Mouse (Mus musculus): ENCODE measurements at regions not wholly inside any gene's neighbourhood (a gene's known extent, or its start where the extent isn't known, plus 50 kb on each side); places are given as distances from the start of the nearest gene placed in this dataset.

DNA sequence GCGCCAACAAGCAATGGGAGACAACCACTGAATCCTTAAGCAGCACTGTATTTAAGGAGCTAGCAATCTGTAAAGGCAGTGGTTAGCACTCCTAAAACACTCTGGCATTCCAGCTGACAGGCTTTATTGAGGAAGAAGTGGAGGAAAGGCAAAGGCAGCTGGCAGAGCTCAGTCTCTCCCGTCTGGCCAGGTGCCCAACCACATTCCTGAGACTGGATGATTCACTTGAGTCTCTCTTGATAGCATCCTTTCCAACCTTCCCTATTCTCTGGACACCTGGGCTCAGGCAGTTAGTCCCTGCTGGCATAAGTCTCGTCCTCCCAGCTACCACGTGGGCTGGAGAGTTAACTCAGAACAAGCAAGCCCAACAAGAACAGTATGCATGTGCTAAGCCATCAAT lies 260.1 kb downstream of the Sdhaf3 start:
- no peak overlapping the region for H3K4me3 ChIP-seq (ENCODE audit: low read depth, low read length)
- no peaks in the 10 kb centered on the region for H3K4me1 ChIP-seq (ENCODE audit: insufficient read depth, low read depth, low read length)
- no peak for TF ChIP-seq POLR2AphosphoS5 (IDR thresholded peaks at IDR 0.05; ENCODE audit: insufficient replicate concordance, low read depth, low read length)
- no peak for TF ChIP-seq GATA2 (IDR thresholded peaks at IDR 0.05; ENCODE audit: borderline replicate concordance, low read depth, low read length)
- no peak for TF ChIP-seq TAL1 (conservative IDR thresholded peaks at IDR 0.05; ENCODE audit: low read depth, low read length)
- TF ChIP-seq CTCF (IDR thresholded peaks at IDR 0.05; ENCODE audit: low read depth, low read length) = no peak
- no peak for TF ChIP-seq GATA1 (IDR thresholded peaks at IDR 0.05; ENCODE audit: borderline replicate concordance, low read length)
- ATAC-seq (ENCODE audit: extremely low read depth, insufficient number of reproducible peaks, low FRiP score, poor library complexity, severe bottlenecking) (no peak), DNase-seq (ENCODE audit: low spot score) (no peak)
- H3K36me3 ChIP-seq (replicated peaks) = no peaks in the 10 kb centered on the region
- no peaks in the 10 kb centered on the region for H3K9me3 ChIP-seq (replicated peaks)
- H3K27me3 ChIP-seq (ENCODE audit: insufficient read depth, low read length) = no peaks in the 10 kb centered on the region

DNA sequence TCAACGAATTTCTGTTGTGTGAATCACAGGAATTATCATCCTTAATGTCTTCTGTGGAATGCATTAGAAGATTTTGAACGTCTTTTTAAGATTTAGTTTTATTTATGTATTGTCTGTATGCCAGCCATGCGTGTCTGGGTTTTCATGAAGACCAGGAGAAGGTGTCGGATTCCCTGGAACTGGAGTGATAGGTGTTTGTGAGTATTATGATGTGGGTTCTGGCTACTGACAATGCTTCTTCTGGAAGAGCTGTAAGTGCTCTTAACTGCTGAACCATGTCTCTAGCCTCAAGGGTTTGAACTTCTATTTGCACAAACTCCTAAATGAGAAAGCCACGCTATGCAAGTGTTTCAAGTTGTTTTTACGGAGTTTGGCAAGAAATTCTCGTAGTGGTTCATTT lies 296.5 kb downstream of the Sdhaf3 start:
- DNase-seq (ENCODE audit: low spot score) (no peak), ATAC-seq (ENCODE audit: extremely low read depth, insufficient number of reproducible peaks, low FRiP score, poor library complexity, severe bottlenecking) (no peak)
- Histone ChIP-seq H3K36me3 (replicated peaks) (no peaks in the 10 kb centered on the region), H3K27me3 (ENCODE audit: insufficient read depth, low read length) (no peaks in the 10 kb centered on the region), H3K9me3 (replicated peaks) (no peaks in the 10 kb centered on the region), H3K4me1 (ENCODE audit: insufficient read depth, low read depth, low read length) (no peaks in the 10 kb centered on the region), H3K4me3 (ENCODE audit: low read depth, low read length) (no peak overlapping the region)
- TF ChIP-seq GATA2 (IDR thresholded peaks at IDR 0.05; ENCODE audit: borderline replicate concordance, low read depth, low read length) = no peak
- no peak for TF ChIP-seq TAL1 (conservative IDR thresholded peaks at IDR 0.05; ENCODE audit: low read depth, low read length)
- no peak for TF ChIP-seq CTCF (IDR thresholded peaks at IDR 0.05; ENCODE audit: low read depth, low read length)
- no peak for TF ChIP-seq POLR2AphosphoS5 (IDR thresholded peaks at IDR 0.05; ENCODE audit: insufficient replicate concordance, low read depth, low read length)
- no peak for TF ChIP-seq GATA1 (IDR thresholded peaks at IDR 0.05; ENCODE audit: borderline replicate concordance, low read length)

DNA sequence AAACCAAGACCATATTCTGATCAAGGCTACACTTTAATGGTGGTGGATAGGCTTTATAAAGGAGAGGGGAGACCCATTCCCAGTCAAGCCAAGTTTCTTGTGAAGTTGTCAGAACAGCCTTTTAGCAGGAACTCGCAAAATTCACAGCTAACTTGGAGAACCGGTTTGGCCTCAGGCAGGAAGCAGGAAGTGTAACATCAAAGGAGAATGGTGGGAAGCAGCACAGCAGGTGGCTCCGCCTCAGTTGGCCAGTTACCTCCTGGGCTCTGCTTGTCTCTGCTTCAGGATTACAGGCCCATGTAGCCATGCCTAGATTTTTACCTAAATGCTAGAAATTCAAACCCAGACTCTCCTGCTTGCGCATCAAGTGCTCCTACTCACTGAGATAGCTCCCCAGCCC lies 277.2 kb upstream of the Tac1 start:
- no peak for DNase-seq (ENCODE audit: low spot score)
- no peaks in the 10 kb centered on the region for H3K27me3 ChIP-seq (ENCODE audit: insufficient read depth, low read length)

DNA sequence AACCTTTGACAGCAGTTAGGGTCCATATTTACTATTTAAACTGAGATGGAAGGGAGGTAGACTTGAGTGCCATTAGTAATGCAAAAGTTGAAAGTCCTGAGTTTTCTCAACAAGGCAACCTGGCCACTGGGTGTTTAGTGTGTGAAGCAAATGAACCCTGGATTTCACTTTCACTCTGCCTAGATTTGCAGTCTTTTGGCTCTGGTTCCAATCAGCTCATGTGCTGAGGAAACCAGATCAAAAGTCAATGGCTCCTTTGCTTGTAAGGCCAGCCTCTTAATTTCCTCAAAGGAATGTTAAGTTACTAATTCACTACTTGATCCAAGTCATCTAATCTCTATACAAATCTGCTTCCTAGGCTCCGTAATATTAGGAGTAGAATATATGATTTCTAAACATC lies 247.7 kb upstream of the Tac1 start:
- ATAC-seq (ENCODE audit: extremely low read depth, insufficient number of reproducible peaks, low FRiP score, poor library complexity, severe bottlenecking) = no peak

More for the DNA sequence above, 277.2 kb upstream of the Tac1 start:
- Histone ChIP-seq H3K4me1 (ENCODE audit: insufficient read depth, low read depth, low read length) (no peaks in the 10 kb centered on the region), H3K9me3 (replicated peaks) (no peaks in the 10 kb centered on the region), H3K36me3 (replicated peaks) (no peaks in the 10 kb centered on the region), H3K4me3 (ENCODE audit: low read depth, low read length) (no peak overlapping the region)
- no peak for ATAC-seq (ENCODE audit: extremely low read depth, insufficient number of reproducible peaks, low FRiP score, poor library complexity, severe bottlenecking)
- no peak for TF ChIP-seq TAL1 (conservative IDR thresholded peaks at IDR 0.05; ENCODE audit: low read depth, low read length)
- no peak for TF ChIP-seq CTCF (IDR thresholded peaks at IDR 0.05; ENCODE audit: low read depth, low read length)

DNA sequence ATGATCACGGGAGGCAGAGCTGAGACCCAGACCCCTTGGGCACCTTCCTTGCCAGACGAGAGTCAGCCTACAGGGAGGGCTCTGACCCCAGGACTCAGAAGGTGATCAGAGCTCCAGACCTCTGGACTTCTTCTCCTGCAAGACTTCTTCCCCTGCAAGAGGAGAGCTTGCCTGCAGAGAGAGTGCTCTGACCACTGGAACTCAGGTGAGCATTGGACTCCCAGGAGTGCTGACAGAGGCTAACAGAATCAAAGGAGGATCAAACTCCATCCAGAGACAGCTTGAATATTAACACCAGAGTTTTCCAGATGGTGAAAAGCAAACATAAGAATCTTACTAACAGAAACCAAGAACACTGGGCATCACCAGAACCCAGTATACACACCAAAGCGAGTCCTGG lies 241.2 kb upstream of the Tac1 start:
- Histone ChIP-seq H3K36me3 (replicated peaks) (no peaks in the 10 kb centered on the region), H3K4me1 (ENCODE audit: insufficient read depth, low read depth, low read length) (no peaks in the 10 kb centered on the region), H3K4me3 (ENCODE audit: low read depth, low read length) (no peak overlapping the region), H3K27me3 (ENCODE audit: insufficient read depth, low read length) (peaks cover 4% of the 10 kb centered on the region; the same call in 1 of the 2 replicates), H3K9me3 (replicated peaks) (no peaks in the 10 kb centered on the region)
- DNase-seq (ENCODE audit: low spot score) (no peak), ATAC-seq (ENCODE audit: extremely low read depth, insufficient number of reproducible peaks, low FRiP score, poor library complexity, severe bottlenecking) (no peak)
- TF ChIP-seq GATA2 (IDR thresholded peaks at IDR 0.05; ENCODE audit: borderline replicate concordance, low read depth, low read length) = no peak
- TF ChIP-seq CTCF (IDR thresholded peaks at IDR 0.05; ENCODE audit: low read depth, low read length) = no peak
- no peak for TF ChIP-seq TAL1 (conservative IDR thresholded peaks at IDR 0.05; ENCODE audit: low read depth, low read length)
- no peak for TF ChIP-seq POLR2AphosphoS5 (IDR thresholded peaks at IDR 0.05; ENCODE audit: insufficient replicate concordance, low read depth, low read length)
- TF ChIP-seq GATA1 (IDR thresholded peaks at IDR 0.05; ENCODE audit: borderline replicate concordance, low read length) = no peak

More for the DNA sequence above, 247.7 kb upstream of the Tac1 start:
- no peak for DNase-seq (ENCODE audit: low spot score)
- Histone ChIP-seq H3K9me3 (replicated peaks) (no peaks in the 10 kb centered on the region), H3K4me3 (ENCODE audit: low read depth, low read length) (no peak overlapping the region), H3K27me3 (ENCODE audit: insufficient read depth, low read length) (no peaks in the 10 kb centered on the region), H3K4me1 (ENCODE audit: insufficient read depth, low read depth, low read length) (no peaks in the 10 kb centered on the region; the same call in 1 of the 2 replicates), H3K36me3 (replicated peaks) (no peaks in the 10 kb centered on the region)
- TF ChIP-seq POLR2AphosphoS5 (IDR thresholded peaks at IDR 0.05; ENCODE audit: insufficient replicate concordance, low read depth, low read length) (no peak), GATA1 (IDR thresholded peaks at IDR 0.05; ENCODE audit: borderline replicate concordance, low read length) (no peak)

DNA sequence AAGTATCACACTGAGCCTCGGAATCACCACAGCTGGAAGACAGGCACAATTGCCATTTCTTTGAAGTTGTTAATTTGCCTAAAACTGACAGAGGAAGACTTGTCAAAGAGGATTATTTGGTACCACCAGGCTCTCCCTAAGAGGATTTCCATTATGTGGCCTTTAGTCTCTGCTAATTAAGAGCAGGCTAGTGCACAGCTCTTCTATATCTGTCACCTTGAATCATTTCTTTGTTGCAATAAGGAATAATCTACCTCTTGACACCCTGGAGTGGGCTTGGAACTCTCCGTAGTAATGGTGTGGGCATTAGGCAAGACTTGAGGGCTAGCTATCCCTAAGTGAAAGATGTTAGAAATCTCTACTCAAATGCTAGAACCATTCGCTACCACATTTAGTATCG lies 227.7 kb upstream of the Tac1 start:
- TF ChIP-seq TAL1 (conservative IDR thresholded peaks at IDR 0.05; ENCODE audit: low read depth, low read length) (no peak), GATA2 (IDR thresholded peaks at IDR 0.05; ENCODE audit: borderline replicate concordance, low read depth, low read length) (no peak), POLR2AphosphoS5 (IDR thresholded peaks at IDR 0.05; ENCODE audit: insufficient replicate concordance, low read depth, low read length) (no peak), GATA1 (IDR thresholded peaks at IDR 0.05; ENCODE audit: borderline replicate concordance, low read length) (no peak), CTCF (IDR thresholded peaks at IDR 0.05; ENCODE audit: low read depth, low read length) (no peak)
- Histone ChIP-seq H3K36me3 (replicated peaks) (no peaks in the 10 kb centered on the region), H3K4me3 (ENCODE audit: low read depth, low read length) (no peak overlapping the region), H3K4me1 (ENCODE audit: insufficient read depth, low read depth, low read length) (no peaks in the 10 kb centered on the region), H3K9me3 (replicated peaks) (no peaks in the 10 kb centered on the region), H3K27me3 (ENCODE audit: insufficient read depth, low read length) (no peaks in the 10 kb centered on the region)
- DNase-seq (ENCODE audit: low spot score) (no peak), ATAC-seq (ENCODE audit: extremely low read depth, insufficient number of reproducible peaks, low FRiP score, poor library complexity, severe bottlenecking) (no peak)

DNA sequence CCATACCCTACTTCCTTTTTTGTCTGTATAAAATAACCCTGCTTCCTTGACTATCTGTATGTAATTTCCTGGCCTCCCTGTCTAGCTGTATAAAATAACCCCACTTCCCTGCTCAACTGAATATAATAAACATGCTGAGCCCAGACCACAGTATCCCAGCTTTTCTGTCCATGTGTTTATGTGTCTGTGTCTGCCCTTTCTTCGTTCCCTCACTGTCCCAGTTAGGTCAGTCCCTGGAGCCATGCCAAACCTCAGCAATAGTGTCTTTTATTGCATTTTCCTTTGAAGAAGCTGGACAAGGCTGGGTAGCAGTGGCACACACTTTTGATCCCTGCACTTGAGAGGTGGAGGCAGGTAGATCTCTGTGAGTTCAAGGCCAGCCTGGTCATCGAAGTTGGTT lies 198.0 kb upstream of the Tac1 start:
- Histone ChIP-seq H3K36me3 (replicated peaks) (no peaks in the 10 kb centered on the region), H3K4me3 (ENCODE audit: low read depth, low read length) (no peak overlapping the region), H3K27me3 (ENCODE audit: insufficient read depth, low read length) (no peaks in the 10 kb centered on the region), H3K9me3 (replicated peaks) (no peaks in the 10 kb centered on the region), H3K4me1 (ENCODE audit: insufficient read depth, low read depth, low read length) (no peaks in the 10 kb centered on the region)
- ATAC-seq (ENCODE audit: extremely low read depth, insufficient number of reproducible peaks, low FRiP score, poor library complexity, severe bottlenecking) = no peak
- no peak for TF ChIP-seq GATA2 (IDR thresholded peaks at IDR 0.05; ENCODE audit: borderline replicate concordance, low read depth, low read length)
- TF ChIP-seq CTCF (IDR thresholded peaks at IDR 0.05; ENCODE audit: low read depth, low read length) = no peak
- no peak for TF ChIP-seq POLR2AphosphoS5 (IDR thresholded peaks at IDR 0.05; ENCODE audit: insufficient replicate concordance, low read depth, low read length)
- TF ChIP-seq TAL1 (conservative IDR thresholded peaks at IDR 0.05; ENCODE audit: low read depth, low read length) = no peak
- no peak for TF ChIP-seq GATA1 (IDR thresholded peaks at IDR 0.05; ENCODE audit: borderline replicate concordance, low read length)
- no peak for DNase-seq (ENCODE audit: low spot score)
